Mouse (Mus musculus) midbrain, embryonic 15.5 days (tissue): ENCODE measurements around the gene Senp2. TPM values are rescaled to one million over a fixed set of nuclear protein-coding genes. Genes with fewer than 3 reads are reported as not detected.

ENCODE experiments used
- ATAC-seq: fragments of 200-750 bp; cut with Nextera tagmentation; replicated peaks from 2 replicates; pipeline ENCODE4 v1.8.0; 2017; ENCODE audit warnings: moderate TSS enrichment
- H3K27ac ChIP-seq: fragments of 300-500 bp; sonication (generic); 2 replicates; pipeline ENCODE4 v1.5.1; 2015; ENCODE audit warnings: mild to moderate bottlenecking, inconsistent platforms
- H3K27me3 ChIP-seq: fragments of 300-500 bp; sonication (generic); replicated peaks from 2 replicates; pipeline ENCODE4 v1.6.1; 2015; ENCODE audit warnings: inconsistent platforms
- H3K36me3 ChIP-seq: fragments of 300-500 bp; sonication (generic); replicated peaks from 2 replicates; pipeline ENCODE4 v1.6.1; 2015; ENCODE audit warnings: inconsistent platforms
- H3K4me1 ChIP-seq: fragments of 300-500 bp; sonication (generic); 2 replicates; pipeline ENCODE4 v1.6.1; 2015; ENCODE audit warnings: inconsistent platforms
- H3K4me2 ChIP-seq: fragments of 300-500 bp; sonication (generic); 2 replicates; pipeline ENCODE4 v1.6.1; 2015; ENCODE audit warnings: inconsistent platforms, mild to moderate bottlenecking, moderate library complexity
- H3K4me3 ChIP-seq: fragments of 300-500 bp; sonication (generic); 2 replicates; pipeline ENCODE4 v1.5.1; 2015; ENCODE audit warnings: mild to moderate bottlenecking, inconsistent platforms
- H3K9ac ChIP-seq: fragments of 300-500 bp; sonication (generic); 2 replicates; pipeline ENCODE4 v1.6.1; 2015; ENCODE audit warnings: mild to moderate bottlenecking, inconsistent platforms
- H3K9me3 ChIP-seq: fragments of 300-500 bp; sonication (generic); 2 replicates; pipeline ENCODE4 v1.6.1; 2016; ENCODE audit warnings: inconsistent platforms
- WGBS: fragments of 180-500 bp; shearing (Covaris S2); methylation state at CpG from one replicate; pipeline ENCODE4 v1.1.7; 2015; ENCODE audit warnings: mixed read lengths; 5-methylcytosine and 5-hydroxymethylcytosine counted together
- polyA plus RNA-seq: library from polyadenylated mRNA; unstranded; fragments of >200 nt; fragmentation: Nextera tagmentation; extraction: Ambion mirVana; gene quantifications from 2 replicates; pipeline ENCODE4 v1.2.1, GENCODE M21; 2015

Senp2 gene
- polyA plus RNA-seq, 1 experiment from 2014 or later = 49.7 TPM

GRCm38 (mm10) chr16:22071361-22071760 lies 62.1 kb downstream of the Senp2 start:
- peaks cover 12% of the 10 kb centered on the region for H3K36me3 ChIP-seq

GRCm38 (mm10) chr16:22075067-22075466 lies 65.8 kb downstream of the Senp2 start:
- H3K36me3 ChIP-seq = 0 out of 2 replicates have a peak, but pooled peaks cover 5% of the 10 kb centered on the region
- ATAC-seq = no peak
- no peak overlapping the region for H3K4me2 ChIP-seq
- no peak overlapping the region for H3K4me3 ChIP-seq
- no peaks in the 10 kb centered on the region for H3K4me1 ChIP-seq
- H3K27ac ChIP-seq = no peak overlapping the region
- H3K9me3 ChIP-seq = no peaks in the 10 kb centered on the region
- H3K27me3 ChIP-seq = no peaks in the 10 kb centered on the region
- WGBS = 81% methylated on average over 6 of the region's 6 CpGs
- no peak overlapping the region for H3K9ac ChIP-seq

More at GRCm38 (mm10) chr16:22071361-22071760, 62.1 kb downstream of the Senp2 start:
- 87% methylated on average over 7 of the region's 7 CpGs for WGBS
- Histone ChIP-seq H3K4me1 (no peaks in the 10 kb centered on the region), H3K27ac (no peak overlapping the region), H3K27me3 (no peaks in the 10 kb centered on the region), H3K9ac (no peak overlapping the region), H3K9me3 (no peaks in the 10 kb centered on the region), H3K4me2 (no peak overlapping the region), H3K4me3 (no peak overlapping the region)
- no peak for ATAC-seq

GRCm38 (mm10) chr16:22075829-22076619 lies 66.7 kb downstream of the Senp2 start:
- WGBS = 10% methylated on average over 5 of the region's 5 CpGs
- no peak for ATAC-seq
- 0 out of 2 replicates have a peak, but pooled peaks cover 5% of the 10 kb centered on the region for H3K36me3 ChIP-seq

GRCm38 (mm10) chr16:22076620-22076941 lies 67.3 kb downstream of the Senp2 start:
- no peak overlapping the region for H3K4me2 ChIP-seq
- no peak overlapping the region for H3K4me3 ChIP-seq
- H3K9ac ChIP-seq = no peak overlapping the region
- H3K27me3 ChIP-seq = no peaks in the 10 kb centered on the region
- no peaks in the 10 kb centered on the region for H3K4me1 ChIP-seq
- no peak for ATAC-seq
- 0 out of 2 replicates have a peak, but pooled peaks cover 5% of the 10 kb centered on the region for H3K36me3 ChIP-seq
- H3K9me3 ChIP-seq = no peaks in the 10 kb centered on the region
- WGBS = 35% methylated on average over 4 of the region's 4 CpGs
- H3K27ac ChIP-seq = no peak overlapping the region

More at GRCm38 (mm10) chr16:22075829-22076619, 66.7 kb downstream of the Senp2 start:
- Histone ChIP-seq H3K4me2 (no peak overlapping the region), H3K4me1 (no peaks in the 10 kb centered on the region), H3K9me3 (no peaks in the 10 kb centered on the region), H3K27ac (no peak overlapping the region), H3K4me3 (no peak overlapping the region), H3K9ac (no peak overlapping the region), H3K27me3 (no peaks in the 10 kb centered on the region)

- no peak for ATAC-seq
- no peaks in the 10 kb centered on the region for H3K9me3 ChIP-seq
- no peak overlapping the region for H3K27ac ChIP-seq
- no peaks in the 10 kb centered on the region for H3K27me3 ChIP-seq
- no peak overlapping the region for H3K4me3 ChIP-seq
- H3K9ac ChIP-seq = no peak overlapping the region
- no peak overlapping the region for H3K4me2 ChIP-seq
- WGBS = 87% methylated on average over 12 of the region's 12 CpGs
- H3K36me3 ChIP-seq = 0 out of 2 replicates have a peak, but pooled peaks cover 5% of the 10 kb centered on the region
- peaks cover 6% of the 10 kb centered on the region; the same call in 1 of the 2 replicates for H3K4me1 ChIP-seq
These were observed 70.9 kb downstream of the Senp2 start for GRCm38 (mm10) chr16:22080125-22080710.

GRCm38 (mm10) chr16:22085411-22085810 lies 76.1 kb downstream of the Senp2 start:
- no peak for ATAC-seq
- H3K4me2 ChIP-seq = no peak overlapping the region
- H3K4me1 ChIP-seq = peaks cover 6% of the 10 kb centered on the region; the same call in 1 of the 2 replicates
- no peak overlapping the region for H3K9ac ChIP-seq
- H3K27me3 ChIP-seq = no peaks in the 10 kb centered on the region
- WGBS = 83% methylated on average over 4 of the region's 4 CpGs
- no peak overlapping the region for H3K27ac ChIP-seq
- H3K9me3 ChIP-seq = no peaks in the 10 kb centered on the region
- no peak overlapping the region for H3K4me3 ChIP-seq
- H3K36me3 ChIP-seq = no peaks in the 10 kb centered on the region

- H3K4me3 ChIP-seq = no peak overlapping the region
- WGBS = 91% methylated on average over 3 of the region's 3 CpGs
- no peaks in the 10 kb centered on the region for H3K4me1 ChIP-seq
- no peaks in the 10 kb centered on the region for H3K27me3 ChIP-seq
- H3K9ac ChIP-seq = no peak overlapping the region
- H3K9me3 ChIP-seq = no peaks in the 10 kb centered on the region
- no peak overlapping the region for H3K27ac ChIP-seq
- no peak overlapping the region for H3K4me2 ChIP-seq
- ATAC-seq = no peak
- no peaks in the 10 kb centered on the region for H3K36me3 ChIP-seq
These were observed 82.0 kb downstream of the Senp2 start for GRCm38 (mm10) chr16:22091255-22091783.

GRCm38 (mm10) chr16:22095751-22096150 lies 86.5 kb downstream of the Senp2 start:
- 100% methylated on average over 1 of the region's 1 CpGs for WGBS
- Histone ChIP-seq H3K4me2 (no peak overlapping the region), H3K4me3 (no peak overlapping the region), H3K9ac (no peak overlapping the region), H3K4me1 (peaks cover 6% of the 10 kb centered on the region; the same call in 1 of the 2 replicates), H3K27ac (no peak overlapping the region), H3K36me3 (no peaks in the 10 kb centered on the region), H3K27me3 (no peaks in the 10 kb centered on the region), H3K9me3 (no peaks in the 10 kb centered on the region)
- no peak for ATAC-seq

- Histone ChIP-seq H3K9ac (no peak overlapping the region), H3K27ac (0 out of 2 replicates have a peak overlapping the region, but pooled peaks have one; percentile 10), H3K9me3 (no peaks in the 10 kb centered on the region), H3K27me3 (no peaks in the 10 kb centered on the region), H3K36me3 (no peaks in the 10 kb centered on the region), H3K4me1 (peaks cover 6% of the 10 kb centered on the region; the same call in 1 of the 2 replicates), H3K4me3 (no peak overlapping the region), H3K4me2 (no peak overlapping the region)
- 41% methylated on average over 7 of the region's 7 CpGs for WGBS
- 0 out of 2 replicates have a peak, but pooled peaks have one; percentile 46 for ATAC-seq
These were observed 88.4 kb downstream of the Senp2 start for GRCm38 (mm10) chr16:22097659-22098058.

Other genes with a start within 250 kb of the Senp2 start
- 1.4 and 1.9 TPM in 2 replicates for gene Ehhadh, start 221.7 kb upstream of the Senp2 start, polyA plus RNA-seq
- 7.0 and 7.5 TPM in 2 replicates for gene Map3k13, start 215.1 kb upstream of the Senp2 start, polyA plus RNA-seq
- 40.2 and 40.5 TPM in 2 replicates for gene Tmem41a, start 61.9 kb upstream of the Senp2 start, polyA plus RNA-seq
- 0.41 and 0.80 TPM in 2 replicates for gene Liph, start 13.8 kb upstream of the Senp2 start, polyA plus RNA-seq
- gene Igf2bp2, start 153.8 kb downstream of the Senp2 start, polyA plus RNA-seq = 15.1 and 16.6 TPM in 2 replicates